Mouse (Mus musculus): Measurements from ENCODE around the gene Zfp219. TPM values are rescaled to one million over a fixed set of nuclear protein-coding genes. Genes with fewer than 3 reads are reported as not detected.
A peak's percentile ranks its signal among the peaks of the same experiment; 100 is the strongest.

The Zfp219 gene
- polyA plus RNA-seq, 1 experiment from 2014 or later, result 31.9 TPM

GRCm38 (mm10) chr14:52015445-52016100, 5.0 kb downstream of the Zfp219 start, which contains the start of gene Tmem253:
Tmem253 (plus strand) TSS chr14:52015658.
- 18% methylated on average over 6 of the region's 6 CpGs for WGBS
- peak within 1 kb of the TSS; percentile 76 for H3K9ac ChIP-seq (ENCODE audit: low read length)
- no peaks in the 10 kb centered on the region for H3K36me3 ChIP-seq (ENCODE audit: control insufficient read depth, insufficient read depth, low read length)
- ATAC-seq (replicated peaks; ENCODE audit: low FRiP score, low TSS enrichment, low read depth) (no peak), DNase-seq (ENCODE audit: low spot score) (no peak)
- peak within 1 kb of the TSS; percentile 88 for H3K4me2 ChIP-seq (ENCODE audit: low read length)
- H3K4me1 ChIP-seq (replicated peaks; ENCODE audit: control insufficient read depth, insufficient read depth, low read length), result peaks cover 38% of the 10 kb centered on the region
- H3K4me3 ChIP-seq (ENCODE audit: low read depth, low read length), result peak within 1 kb of the TSS; percentile 55
- H3K27ac ChIP-seq (ENCODE audit: low read depth), result peak within 1 kb of the TSS; percentile 90
- H3K27me3 ChIP-seq (replicated peaks; ENCODE audit: control insufficient read depth, insufficient read depth, low read length), result no peaks in the 10 kb centered on the region
- no peaks in the 10 kb centered on the region for H3K9me3 ChIP-seq (ENCODE audit: control insufficient read depth, low read length)

GRCm38 (mm10) chr14:52014761-52015311, 5.7 kb downstream of the Zfp219 start:
- H3K36me3 ChIP-seq (ENCODE audit: control insufficient read depth, insufficient read depth, low read length), result no peaks in the 10 kb centered on the region
- H3K27ac ChIP-seq (ENCODE audit: low read depth), result peak overlapping the region; percentile 90
- no peaks in the 10 kb centered on the region for H3K27me3 ChIP-seq (replicated peaks; ENCODE audit: control insufficient read depth, insufficient read depth, low read length)
- under 1% methylated on average over 26 of the region's 28 CpGs for WGBS
- ATAC-seq (replicated peaks; ENCODE audit: low FRiP score, low TSS enrichment, low read depth) (peak; percentile 44), DNase-seq (ENCODE audit: low spot score) (peak; percentile 85)
- peaks cover 45% of the 10 kb centered on the region for H3K4me1 ChIP-seq (replicated peaks; ENCODE audit: control insufficient read depth, insufficient read depth, low read length)
- H3K4me3 ChIP-seq (ENCODE audit: low read depth, low read length), result peak overlapping the region; percentile 55
- peak overlapping the region; percentile 88 for H3K4me2 ChIP-seq (ENCODE audit: low read length)
- no peaks in the 10 kb centered on the region for H3K9me3 ChIP-seq (ENCODE audit: control insufficient read depth, low read length)
- peak overlapping the region; percentile 76 for H3K9ac ChIP-seq (ENCODE audit: low read length)

- ATAC-seq (replicated peaks; ENCODE audit: low FRiP score, low TSS enrichment, low read depth) (peak; percentile 24), DNase-seq (ENCODE audit: low spot score) (no peak)
- H3K4me2 ChIP-seq (ENCODE audit: low read length), result peak overlapping the region; percentile 88
- peak overlapping the region; percentile 76 for H3K9ac ChIP-seq (ENCODE audit: low read length)
- H3K27ac ChIP-seq (ENCODE audit: low read depth), result peak overlapping the region; percentile 90
- no peaks in the 10 kb centered on the region for H3K27me3 ChIP-seq (replicated peaks; ENCODE audit: control insufficient read depth, insufficient read depth, low read length)
- H3K9me3 ChIP-seq (ENCODE audit: control insufficient read depth, low read length), result no peaks in the 10 kb centered on the region
- peaks cover 48% of the 10 kb centered on the region for H3K4me1 ChIP-seq (replicated peaks; ENCODE audit: control insufficient read depth, insufficient read depth, low read length)
- peak overlapping the region; percentile 55 for H3K4me3 ChIP-seq (ENCODE audit: low read depth, low read length)
- H3K36me3 ChIP-seq (ENCODE audit: control insufficient read depth, insufficient read depth, low read length), result peaks cover 3% of the 10 kb centered on the region; the same call in 1 of the 2 replicates
- WGBS, result 0% methylated on average over 8 of the region's 80 CpGs
These were observed 6.2 kb downstream of the Zfp219 start for GRCm38 (mm10) chr14:52014271-52014760.

- peak overlapping the region; percentile 88 for H3K4me2 ChIP-seq (ENCODE audit: low read length)
- H3K27me3 ChIP-seq (replicated peaks; ENCODE audit: control insufficient read depth, insufficient read depth, low read length), result no peaks in the 10 kb centered on the region
- no peaks in the 10 kb centered on the region for H3K9me3 ChIP-seq (ENCODE audit: control insufficient read depth, low read length)
- under 1% methylated on average over 16 of the region's 24 CpGs for WGBS
- peak overlapping the region; percentile 90 for H3K27ac ChIP-seq (ENCODE audit: low read depth)
- peaks cover 7% of the 10 kb centered on the region; the same call in 1 of the 2 replicates for H3K36me3 ChIP-seq (ENCODE audit: control insufficient read depth, insufficient read depth, low read length)
- DNase-seq (ENCODE audit: low spot score) (no peak), ATAC-seq (replicated peaks; ENCODE audit: low FRiP score, low TSS enrichment, low read depth) (peak; percentile 33)
- H3K4me3 ChIP-seq (ENCODE audit: low read depth, low read length), result peak overlapping the region; percentile 55
- peak overlapping the region; percentile 76 for H3K9ac ChIP-seq (ENCODE audit: low read length)
- H3K4me1 ChIP-seq (replicated peaks; ENCODE audit: control insufficient read depth, insufficient read depth, low read length), result peaks cover 48% of the 10 kb centered on the region
These were observed 6.7 kb downstream of the Zfp219 start for GRCm38 (mm10) chr14:52013771-52014219.

- Histone ChIP-seq H3K27me3 (replicated peaks; ENCODE audit: control insufficient read depth, insufficient read depth, low read length) (no peaks in the 10 kb centered on the region), H3K9me3 (ENCODE audit: control insufficient read depth, low read length) (no peaks in the 10 kb centered on the region), H3K4me1 (replicated peaks; ENCODE audit: control insufficient read depth, insufficient read depth, low read length) (peaks cover 44% of the 10 kb centered on the region), H3K9ac (ENCODE audit: low read length) (peak overlapping the region; percentile 76), H3K27ac (ENCODE audit: low read depth) (peak overlapping the region; percentile 90), H3K36me3 (ENCODE audit: control insufficient read depth, insufficient read depth, low read length) (peaks cover 13% of the 10 kb centered on the region), H3K4me2 (ENCODE audit: low read length) (peak overlapping the region; percentile 88), H3K4me3 (ENCODE audit: low read depth, low read length) (peak overlapping the region; percentile 55)
- ATAC-seq (replicated peaks; ENCODE audit: low FRiP score, low TSS enrichment, low read depth), result no peak
- WGBS, result 54% methylated on average over 8 of the region's 8 CpGs
- no peak for DNase-seq (ENCODE audit: low spot score)
These were observed 7.4 kb downstream of the Zfp219 start for GRCm38 (mm10) chr14:52013021-52013610.

- DNase-seq (ENCODE audit: low spot score) (no peak), ATAC-seq (replicated peaks; ENCODE audit: low FRiP score, low TSS enrichment, low read depth) (no peak)
- no peaks in the 10 kb centered on the region for H3K9me3 ChIP-seq (ENCODE audit: control insufficient read depth, low read length)
- H3K4me1 ChIP-seq (replicated peaks; ENCODE audit: control insufficient read depth, insufficient read depth, low read length), result peaks cover 44% of the 10 kb centered on the region
- H3K4me3 ChIP-seq (ENCODE audit: low read depth, low read length), result no peak overlapping the region
- no peak overlapping the region for H3K4me2 ChIP-seq (ENCODE audit: low read length)
- H3K27ac ChIP-seq (ENCODE audit: low read depth), result peak overlapping the region; percentile 11; the same call in 1 of the 2 replicates
- H3K36me3 ChIP-seq (ENCODE audit: control insufficient read depth, insufficient read depth, low read length), result peaks cover 14% of the 10 kb centered on the region
- no peak overlapping the region for H3K9ac ChIP-seq (ENCODE audit: low read length)
- 71% methylated on average over 5 of the region's 5 CpGs for WGBS
- no peaks in the 10 kb centered on the region for H3K27me3 ChIP-seq (replicated peaks; ENCODE audit: control insufficient read depth, insufficient read depth, low read length)
These were observed 8.0 kb downstream of the Zfp219 start for GRCm38 (mm10) chr14:52012553-52012952.

GRCm38 (mm10) chr14:52012085-52012484, 8.4 kb downstream of the Zfp219 start:
- Histone ChIP-seq H3K36me3 (ENCODE audit: control insufficient read depth, insufficient read depth, low read length) (peaks cover 18% of the 10 kb centered on the region), H3K4me1 (replicated peaks; ENCODE audit: control insufficient read depth, insufficient read depth, low read length) (peaks cover 44% of the 10 kb centered on the region), H3K27me3 (replicated peaks; ENCODE audit: control insufficient read depth, insufficient read depth, low read length) (no peaks in the 10 kb centered on the region), H3K9ac (ENCODE audit: low read length) (no peak overlapping the region), H3K27ac (ENCODE audit: low read depth) (no peak overlapping the region), H3K4me2 (ENCODE audit: low read length) (no peak overlapping the region), H3K4me3 (ENCODE audit: low read depth, low read length) (no peak overlapping the region), H3K9me3 (ENCODE audit: control insufficient read depth, low read length) (no peaks in the 10 kb centered on the region)
- no peak for ATAC-seq (replicated peaks; ENCODE audit: low FRiP score, low TSS enrichment, low read depth)
- 72% methylated on average over 4 of the region's 4 CpGs for WGBS
- no peak for DNase-seq (ENCODE audit: low spot score)

GRCm38 (mm10) chr14:52011683-52012082, 8.8 kb downstream of the Zfp219 start:
- H3K4me3 ChIP-seq (ENCODE audit: low read depth, low read length), result no peak overlapping the region
- ATAC-seq (replicated peaks; ENCODE audit: low FRiP score, low TSS enrichment, low read depth) (no peak), DNase-seq (ENCODE audit: low spot score) (no peak)
- no peaks in the 10 kb centered on the region for H3K9me3 ChIP-seq (ENCODE audit: control insufficient read depth, low read length)
- H3K36me3 ChIP-seq (ENCODE audit: control insufficient read depth, insufficient read depth, low read length), result peaks cover 22% of the 10 kb centered on the region
- peaks cover 44% of the 10 kb centered on the region for H3K4me1 ChIP-seq (replicated peaks; ENCODE audit: control insufficient read depth, insufficient read depth, low read length)
- no peak overlapping the region for H3K27ac ChIP-seq (ENCODE audit: low read depth)
- H3K9ac ChIP-seq (ENCODE audit: low read length), result no peak overlapping the region
- 58% methylated on average over 1 of the region's 1 CpGs for WGBS
- no peaks in the 10 kb centered on the region for H3K27me3 ChIP-seq (replicated peaks; ENCODE audit: control insufficient read depth, insufficient read depth, low read length)
- no peak overlapping the region for H3K4me2 ChIP-seq (ENCODE audit: low read length)
